Mouse (Mus musculus): ENCODE results near the gene Nmt2.

- TF ChIP-seq CTCF (IDR thresholded peaks at IDR 0.05; ENCODE audit: borderline replicate concordance, control insufficient read depth, extremely low read depth, insufficient read depth, low read length, poor library complexity) (no peak), POLR2A (IDR thresholded peaks at IDR 0.05; ENCODE audit: control insufficient read depth, extremely low read depth, insufficient read depth, low read length, poor library complexity) (no peak)
These were observed 44.8 kb upstream of the Nmt2 start for GRCm38 (mm10) chr2:3239255-3239654.
